Mouse (Mus musculus) gastrocnemius, adult 18-20 months (tissue): ENCODE measurements around the gene Carns1. TPM values are rescaled to one million over a fixed set of nuclear protein-coding genes. Genes with fewer than 3 reads are reported as not detected.

Experiments used
- DNase-seq: peaks from one replicate; pipeline ENCODE4 v3.0.0; 2021; ENCODE audit warnings: low spot score
- total RNA-seq, 2 experiments: library from RNA; stranded (reverse); gene quantifications; 2 replicates each; pipeline ENCODE4 v1.2.3; 2021

Gene Carns1
- total RNA-seq, 2 experiments from 2014 or later = 21.8 to 30.3 TPM

- peak; percentile 43 for DNase-seq
Measured at GRCm38 (mm10) chr19:4171393-4172290, 3.6 kb downstream of the Carns1 start.

- DNase-seq = no peak
Measured at GRCm38 (mm10) chr19:4170723-4171392, 4.4 kb downstream of the Carns1 start.

- DNase-seq = no peak
Measured at GRCm38 (mm10) chr19:4169810-4170209, 5.5 kb downstream of the Carns1 start.

- DNase-seq = peak; percentile 100
Measured at GRCm38 (mm10) chr19:4169378-4169784, 5.9 kb downstream of the Carns1 start.

GRCm38 (mm10) chr19:4166678-4167476 is 8.4 kb downstream of the Carns1 start:
- no peak for DNase-seq

GRCm38 (mm10) chr19:4164721-4165120 is 10.6 kb downstream of the Carns1 start:
- DNase-seq = no peak

- no peak for DNase-seq
Measured at GRCm38 (mm10) chr19:4164100-4164499, 11.2 kb downstream of the Carns1 start.

GRCm38 (mm10) chr19:4163543-4163887 is 11.8 kb downstream of the Carns1 start:
- no peak for DNase-seq

GRCm38 (mm10) chr19:4162646-4163542 is 12.4 kb downstream of the Carns1 start, which contains the start of gene Rps6kb2:
Rps6kb2 (minus strand) TSS chr19:4163354.
- peak; percentile 98 for DNase-seq

- DNase-seq = no peak
Measured at GRCm38 (mm10) chr19:4159049-4159448, 16.2 kb downstream of the Carns1 start.

GRCm38 (mm10) chr19:4156771-4157170 is 18.5 kb downstream of the Carns1 start:
- DNase-seq = no peak

- no peak for DNase-seq
Measured at GRCm38 (mm10) chr19:4156073-4156579, 19.2 kb downstream of the Carns1 start.

GRCm38 (mm10) chr19:4155223-4156072 is 19.8 kb downstream of the Carns1 start:
- DNase-seq = no peak

- DNase-seq = no peak
Measured at GRCm38 (mm10) chr19:4154437-4155222, 20.6 kb downstream of the Carns1 start.

GRCm38 (mm10) chr19:4153232-4153654 is 22.0 kb downstream of the Carns1 start, which contains the start of gene Ptprcap:
Ptprcap (plus strand) TSS chr19:4153604.
- no peak for DNase-seq

- DNase-seq = no peak
Measured at GRCm38 (mm10) chr19:4152445-4153231, 22.6 kb downstream of the Carns1 start.

GRCm38 (mm10) chr19:4151898-4152297 is 23.4 kb downstream of the Carns1 start:
- no peak for DNase-seq

GRCm38 (mm10) chr19:4151488-4151860 is 23.8 kb downstream of the Carns1 start:
- no peak for DNase-seq
